Mouse (Mus musculus) CH12.LX (cell line): Measurements from ENCODE around the gene Polr2f. TPM values are rescaled to one million over a fixed set of nuclear protein-coding genes. Genes with fewer than 3 reads are reported as not detected.

Experiments
- DNase-seq: peaks from one replicate; pipeline ENCODE4 v3.0.0-alpha.2; 2013; ENCODE audit errors: extremely low read depth
- H3K27ac ChIP-seq: 2 replicates; pipeline ENCODE4 v1.5.1; 2012; ENCODE audit warnings: low read depth, mild to moderate bottlenecking, control low read depth, moderate library complexity; ENCODE audit not compliant: insufficient read depth
- H3K27me3 ChIP-seq: replicated peaks from 2 replicates; pipeline ENCODE3; 2012; ENCODE audit warnings: inconsistent platforms
- H3K36me3 ChIP-seq, 2 experiments: replicated peaks in 1 of 2; 2 replicates each; pipeline versions ENCODE3 to v1.6.1; 2012; ENCODE audit warnings: inconsistent platforms in 1 of 2, low read length in 1 of 2, mild to moderate bottlenecking in 1 of 2, mixed read lengths in 1 of 2, moderate library complexity in 1 of 2; ENCODE audit not compliant: control insufficient read depth in 1 of 2, insufficient read depth in 1 of 2
- H3K4me1 ChIP-seq, 2 experiments: 2 replicates each; pipeline ENCODE4 v1.6.1; 2012; ENCODE audit warnings: inconsistent platforms in 1 of 2, moderate library complexity in 1 of 2; ENCODE audit not compliant: insufficient read depth in 2 of 2, control insufficient read depth in 1 of 2
- H3K4me2 ChIP-seq: 2 replicates; pipeline ENCODE4 v1.6.1; 2012; ENCODE audit warnings: low read depth, mild to moderate bottlenecking, control low read depth; ENCODE audit not compliant: poor library complexity, insufficient read depth, severe bottlenecking
- H3K4me3 ChIP-seq, 3 experiments: fragments of 150-350 bp in 1 of 3; sonication (generic) in 1 of 3; replicated peaks in 1 of 3; 2 replicates each; pipeline versions ENCODE3 to v1.5.1; 2011 to 2012; ENCODE audit warnings: low read depth in 2 of 3, low read length in 2 of 3, mild to moderate bottlenecking in 2 of 3, moderate library complexity in 2 of 3, control low read depth in 1 of 3, improper control_type of control experiment in 1 of 3, inconsistent platforms in 1 of 3, mixed read lengths in 1 of 3; ENCODE audit not compliant: poor library complexity in 1 of 3
- H3K79me2 ChIP-seq: replicated peaks from 2 replicates; pipeline ENCODE4 v1.6.1; 2012; ENCODE audit warnings: mild to moderate bottlenecking, moderate library complexity; ENCODE audit not compliant: control insufficient read depth, poor library complexity, insufficient read depth, severe bottlenecking; ENCODE audit errors: extremely low read depth
- H3K9ac ChIP-seq: 2 replicates; pipeline ENCODE4 v1.6.1; 2012; ENCODE audit warnings: low read depth, mild to moderate bottlenecking, control low read depth, moderate library complexity; ENCODE audit not compliant: insufficient read depth
- H3K9me3 ChIP-seq: replicated peaks from 2 replicates; pipeline ENCODE3; 2012; ENCODE audit warnings: low read length, inconsistent platforms, mixed read lengths
- BHLHE40 ChIP-seq: IDR thresholded peaks from 2 replicates; pipeline ENCODE4 v1.6.1; 2011; ENCODE audit warnings: mild to moderate bottlenecking, low read depth, low read length, improper control_type of control experiment
- CHD1 ChIP-seq: IDR thresholded peaks from 2 replicates; pipeline ENCODE4 v1.6.1; 2012; ENCODE audit warnings: low read depth, low read length, improper control_type of control experiment, inconsistent platforms
- CHD2 ChIP-seq: IDR thresholded peaks from 2 replicates; pipeline ENCODE4 v1.6.1; 2011; ENCODE audit warnings: low read length, improper control_type of control experiment
- CTCF ChIP-seq, 2 experiments: IDR thresholded peaks in 1 of 2; conservative IDR thresholded peaks in 1 of 2; 2 replicates each; pipeline ENCODE4 v1.5.1; 2011 to 2012; ENCODE audit warnings: low read depth in 2 of 2, low read length in 2 of 2, improper control_type of control experiment in 1 of 2, inconsistent platforms in 1 of 2, mild to moderate bottlenecking in 1 of 2, moderate library complexity in 1 of 2
- E2F4 ChIP-seq: IDR thresholded peaks from 2 replicates; pipeline ENCODE4 v1.6.1; 2011; ENCODE audit warnings: low read depth, low read length, improper control_type of control experiment; ENCODE audit not compliant: insufficient replicate concordance
- ELF1 ChIP-seq: IDR thresholded peaks from 2 replicates; pipeline ENCODE4 v1.6.1; 2014; ENCODE audit warnings: low read depth, mild to moderate bottlenecking, inconsistent platforms, low read length, improper control_type of control experiment
- GABPA ChIP-seq: IDR thresholded peaks from 2 replicates; pipeline ENCODE4 v1.6.1; 2012; ENCODE audit warnings: low read depth, low read length, improper control_type of control experiment, inconsistent platforms; ENCODE audit not compliant: insufficient replicate concordance
- JUN ChIP-seq: IDR thresholded peaks from 2 replicates; pipeline ENCODE4 v1.6.1; 2011; ENCODE audit warnings: low read depth, mild to moderate bottlenecking, low read length, improper control_type of control experiment, moderate library complexity; ENCODE audit not compliant: insufficient read depth
- JUND ChIP-seq: conservative IDR thresholded peaks from 2 replicates; pipeline ENCODE4 v1.6.1; 2011; ENCODE audit warnings: low read depth, low read length, improper control_type of control experiment
- KAT2A ChIP-seq: IDR thresholded peaks from 2 replicates; pipeline ENCODE4 v1.6.1; 2012; ENCODE audit warnings: low read length, improper control_type of control experiment, inconsistent platforms; ENCODE audit not compliant: insufficient replicate concordance
- MAX ChIP-seq: IDR thresholded peaks from 2 replicates; pipeline ENCODE4 v1.6.1; 2011; ENCODE audit warnings: low read length, improper control_type of control experiment
- MEF2A ChIP-seq: IDR thresholded peaks from 2 replicates; pipeline ENCODE4 v1.6.1; 2014; ENCODE audit warnings: low read depth, mild to moderate bottlenecking, inconsistent platforms, low read length, improper control_type of control experiment, borderline replicate concordance
- MXI1 ChIP-seq: IDR thresholded peaks from 2 replicates; pipeline ENCODE4 v1.6.1; 2011; ENCODE audit warnings: mild to moderate bottlenecking, low read depth, low read length, improper control_type of control experiment
- MYC ChIP-seq: IDR thresholded peaks from 2 replicates; pipeline ENCODE4 v1.6.1; 2011; ENCODE audit warnings: low read depth, mild to moderate bottlenecking, improper control_type of control experiment, low read length
- NRF1 ChIP-seq: IDR thresholded peaks from 2 replicates; pipeline ENCODE4 v1.6.1; 2014; ENCODE audit warnings: low read depth, mild to moderate bottlenecking, inconsistent platforms, low read length, improper control_type of control experiment, moderate library complexity
- PAX5 ChIP-seq: IDR thresholded peaks from 2 replicates; pipeline ENCODE4 v1.6.1; 2012; ENCODE audit warnings: low read length, inconsistent platforms, mixed read lengths
- POLR2A ChIP-seq: IDR thresholded peaks from 2 replicates; pipeline ENCODE4 v1.6.1; 2011; ENCODE audit warnings: low read depth, mild to moderate bottlenecking, improper control_type of control experiment, low read length
- POLR2AphosphoS2 ChIP-seq: IDR thresholded peaks from 2 replicates; pipeline ENCODE4 v1.6.1; 2011; ENCODE audit warnings: low read depth, low read length, improper control_type of control experiment
- TCF12 ChIP-seq: IDR thresholded peaks from 2 replicates; pipeline ENCODE4 v1.6.1; 2014; ENCODE audit warnings: low read depth, mild to moderate bottlenecking, inconsistent platforms, low read length, improper control_type of control experiment
- USF1 ChIP-seq: IDR thresholded peaks from 2 replicates; pipeline ENCODE4 v1.6.1; 2014; ENCODE audit warnings: low read depth, mild to moderate bottlenecking, inconsistent platforms, low read length, improper control_type of control experiment
- USF2 ChIP-seq: conservative IDR thresholded peaks from 2 replicates; pipeline ENCODE4 v1.6.1; 2011; ENCODE audit warnings: low read depth, low read length, improper control_type of control experiment
- ZC3H11A ChIP-seq: IDR thresholded peaks from 2 replicates; pipeline ENCODE4 v1.6.1; 2012; ENCODE audit warnings: low read depth, mild to moderate bottlenecking, inconsistent platforms, low read length, improper control_type of control experiment
- ZKSCAN1 ChIP-seq: IDR thresholded peaks from 2 replicates; pipeline ENCODE4 v1.6.1; 2012; ENCODE audit warnings: low read depth, inconsistent platforms, low read length, improper control_type of control experiment, borderline replicate concordance
- ZMIZ1 ChIP-seq: IDR thresholded peaks from 2 replicates; pipeline ENCODE4 v1.6.1; 2012; ENCODE audit warnings: low read depth, mild to moderate bottlenecking, inconsistent platforms, low read length, improper control_type of control experiment
- ZNF384 ChIP-seq: IDR thresholded peaks from 2 replicates; pipeline ENCODE4 v1.6.1; 2012; ENCODE audit warnings: low read depth, low read length, improper control_type of control experiment, inconsistent platforms
- dilution Hi-C: fragments of 300-500 bp; cut with MboI; formaldehyde crosslinking; loops from 2 replicates; pipeline ENCODE4 v1.14.3; 2020; ENCODE audit warnings: low sequenced_read_pairs; ENCODE audit not compliant: extremely low pct_unique_long_range_greater_than_20kb, extremely low pct_ligation_motif_present
- in situ Hi-C: fragments of 300-500 bp; cut with MboI; formaldehyde crosslinking; loops from 3 replicates; pipeline ENCODE4 v1.14.3; 2019; ENCODE audit warnings: low sequenced_read_pairs, low pct_ligation_motif_present, low pct_unique_long_range_greater_than_20kb, mixed read lengths
- polyA plus RNA-seq: library from polyadenylated mRNA; unstranded; fragments of >175 nt; gene quantifications from 2 replicates; pipeline ENCODE4 v1.2.1, GENCODE M21; 2012; ENCODE audit warnings: low read depth; ENCODE audit not compliant: insufficient read length
- total RNA-seq, 2 experiments: library from RNA; depleted of rRNA; stranded (reverse); fragments of 300-350 nt in 1 of 2; fragments of >200 nt in 1 of 2; gene quantifications; 2 replicates each; pipeline ENCODE4 v1.2.3; 2012 to 2014

Polr2f gene
- total and polyA plus RNA-seq, 3 experiments: 218 to 414 (median 286) TPM

DNA sequence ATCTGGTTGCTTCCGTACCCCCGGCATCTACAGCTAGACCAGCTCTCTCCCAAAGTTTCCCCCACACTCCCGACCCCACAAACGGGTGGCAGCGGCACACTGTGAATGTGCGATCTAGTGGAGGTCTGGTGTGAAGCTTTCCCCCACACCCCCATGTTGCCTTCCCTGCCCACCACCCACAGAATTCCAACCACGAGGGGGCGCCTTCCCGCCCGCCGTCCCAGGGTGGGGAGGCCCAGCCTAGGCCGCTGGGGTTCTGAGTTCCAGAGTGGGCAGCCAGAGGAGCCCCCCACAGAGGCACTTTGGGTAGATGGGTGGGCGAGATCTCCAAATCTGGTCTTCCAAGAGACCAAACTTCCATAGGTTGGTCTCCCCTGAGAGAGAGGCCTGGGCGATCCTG is 22.0 kb downstream of the Polr2f start:
- peaks cover 90% of the 10 kb centered on the region for H3K27me3 ChIP-seq
- TF ChIP-seq CTCF (conservative IDR thresholded peaks at IDR 0.05 in 1 of 2, IDR thresholded peaks at IDR 0.05 in 1 of 2; ENCODE audit: low read depth in 2 of 2, low read length in 2 of 2): peak in 1 of 2 experiments; percentile 15; a peak in 1 of 4 replicates
- TF ChIP-seq TCF12: no peak
- no peaks in the 10 kb centered on the region for H3K79me2 ChIP-seq
- no peak overlapping the region for H3K27ac ChIP-seq
- H3K36me3 ChIP-seq: no peaks in the 10 kb centered on the region
- H3K9ac ChIP-seq: no peak overlapping the region
- H3K9me3 ChIP-seq: no peaks in the 10 kb centered on the region
- dilution Hi-C loops (no loop called here), in situ Hi-C loops (no loop called here)
- H3K4me3 ChIP-seq: no peak overlapping the region
- DNase-seq: no peak
- H3K4me2 ChIP-seq: no peak overlapping the region
- H3K4me1 ChIP-seq: no peaks in the 10 kb centered on the region

GRCm38 (mm10) chr15:79164251-79164650 is 23.4 kb downstream of the Polr2f start:
- TF ChIP-seq KAT2A (no peak), ZKSCAN1 (no peak), PAX5 (no peak), ZNF384 (no peak), MXI1 (no peak), CHD1 (no peak), ELF1 (no peak), POLR2AphosphoS2 (no peak), TCF12 (no peak), E2F4 (no peak), JUND (no peak), MEF2A (no peak), CTCF (conservative IDR thresholded peaks at IDR 0.05 in 1 of 2, IDR thresholded peaks at IDR 0.05 in 1 of 2; ENCODE audit: low read depth in 2 of 2, low read length in 2 of 2) (no peak), GABPA (no peak)
- TF ChIP-seq, all 38 proteins: peak for 0
- no peaks in the 10 kb centered on the region for H3K4me1 ChIP-seq
- DNase-seq: no peak
- no peak overlapping the region for H3K4me3 ChIP-seq
- no peak overlapping the region for H3K27ac ChIP-seq
- peaks cover 90% of the 10 kb centered on the region for H3K27me3 ChIP-seq
- dilution Hi-C loops: no loop called here
- no peak overlapping the region for H3K4me2 ChIP-seq
- H3K79me2 ChIP-seq: no peaks in the 10 kb centered on the region
- in situ Hi-C loops: no loop called here
- H3K36me3 ChIP-seq: no peaks in the 10 kb centered on the region
- H3K9me3 ChIP-seq: no peaks in the 10 kb centered on the region
- no peak overlapping the region for H3K9ac ChIP-seq

DNA sequence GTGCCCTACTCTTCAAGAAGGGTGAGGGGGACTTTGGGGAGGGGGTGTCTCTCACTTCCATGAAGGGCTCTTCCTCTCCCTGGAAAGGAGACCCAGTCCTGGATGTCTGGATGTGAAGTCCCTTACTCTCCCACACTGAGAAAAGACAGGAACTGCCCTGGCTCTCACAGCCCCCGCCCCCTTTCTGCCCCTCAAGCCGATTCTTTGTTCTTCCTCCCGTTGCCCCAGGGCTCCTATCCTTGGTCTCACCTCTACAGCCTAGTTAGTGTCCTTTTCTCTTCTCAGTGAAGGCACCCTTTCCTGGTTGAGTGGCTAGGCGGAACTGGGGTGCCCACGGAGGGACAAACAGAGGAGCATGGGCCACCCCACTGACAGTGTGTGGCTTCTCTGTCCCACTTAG is 24.3 kb downstream of the Polr2f start, which contains the start of gene Sox10:
Gene Sox10 (minus strand): TSS at position 101 of the 400 bp plus-strand sequence.
- in situ Hi-C loops: no loop called here
- Histone ChIP-seq H3K4me2 (no peak within 1 kb of the TSS), H3K9ac (no peak within 1 kb of the TSS), H3K4me3 (no peak within 1 kb of the TSS), H3K4me1 (no peaks in the 10 kb centered on the region), H3K9me3 (no peaks in the 10 kb centered on the region), H3K27ac (no peak within 1 kb of the TSS), H3K36me3 (no peaks in the 10 kb centered on the region), H3K79me2 (no peaks in the 10 kb centered on the region), H3K27me3 (peaks cover 88% of the 10 kb centered on the region)
- DNase-seq: no peak
- dilution Hi-C loops: no loop called here
- TF ChIP-seq GABPA (no peak), NRF1 (no peak), JUND (no peak), MAX (no peak), MEF2A (no peak), BHLHE40 (no peak), ZMIZ1 (no peak), JUN (no peak), MYC (no peak), ELF1 (no peak), POLR2A (no peak), USF1 (no peak), CHD1 (no peak), TCF12 (no peak), CHD2 (no peak), E2F4 (no peak), PAX5 (no peak), ZC3H11A (no peak), USF2 (no peak)
